Mouse (Mus musculus) CH12.LX (cell line): ENCODE measurements around the gene Zfp764. TPM values are rescaled to one million over a fixed set of nuclear protein-coding genes. Genes with fewer than 3 reads are reported as not detected.

Experiments
- DNase-seq: peaks from one replicate; pipeline ENCODE4 v3.0.0-alpha.2; 2013; ENCODE audit errors: extremely low read depth
- H3K27ac ChIP-seq: 2 replicates; pipeline ENCODE4 v1.5.1; 2012; ENCODE audit warnings: low read depth, mild to moderate bottlenecking, control low read depth, moderate library complexity; ENCODE audit not compliant: insufficient read depth
- H3K27me3 ChIP-seq: replicated peaks from 2 replicates; pipeline ENCODE3; 2012; ENCODE audit warnings: inconsistent platforms
- H3K36me3 ChIP-seq, 2 experiments: replicated peaks in 1 of 2; 2 replicates each; pipeline versions ENCODE3 to v1.6.1; 2012; ENCODE audit warnings: inconsistent platforms in 1 of 2, low read length in 1 of 2, mild to moderate bottlenecking in 1 of 2, mixed read lengths in 1 of 2, moderate library complexity in 1 of 2; ENCODE audit not compliant: control insufficient read depth in 1 of 2, insufficient read depth in 1 of 2
- H3K4me1 ChIP-seq, 2 experiments: 2 replicates each; pipeline ENCODE4 v1.6.1; 2012; ENCODE audit warnings: inconsistent platforms in 1 of 2, moderate library complexity in 1 of 2; ENCODE audit not compliant: insufficient read depth in 2 of 2, control insufficient read depth in 1 of 2
- H3K4me2 ChIP-seq: 2 replicates; pipeline ENCODE4 v1.6.1; 2012; ENCODE audit warnings: low read depth, mild to moderate bottlenecking, control low read depth; ENCODE audit not compliant: poor library complexity, insufficient read depth, severe bottlenecking
- H3K4me3 ChIP-seq, 3 experiments: fragments of 150-350 bp in 1 of 3; sonication (generic) in 1 of 3; replicated peaks in 1 of 3; 2 replicates each; pipeline versions ENCODE3 to v1.5.1; 2011 to 2012; ENCODE audit warnings: low read depth in 2 of 3, low read length in 2 of 3, mild to moderate bottlenecking in 2 of 3, moderate library complexity in 2 of 3, control low read depth in 1 of 3, improper control_type of control experiment in 1 of 3, inconsistent platforms in 1 of 3, mixed read lengths in 1 of 3; ENCODE audit not compliant: poor library complexity in 1 of 3
- H3K79me2 ChIP-seq: replicated peaks from 2 replicates; pipeline ENCODE4 v1.6.1; 2012; ENCODE audit warnings: mild to moderate bottlenecking, moderate library complexity; ENCODE audit not compliant: control insufficient read depth, poor library complexity, insufficient read depth, severe bottlenecking; ENCODE audit errors: extremely low read depth
- H3K9ac ChIP-seq: 2 replicates; pipeline ENCODE4 v1.6.1; 2012; ENCODE audit warnings: low read depth, mild to moderate bottlenecking, control low read depth, moderate library complexity; ENCODE audit not compliant: insufficient read depth
- H3K9me3 ChIP-seq: replicated peaks from 2 replicates; pipeline ENCODE3; 2012; ENCODE audit warnings: low read length, inconsistent platforms, mixed read lengths
- BHLHE40 ChIP-seq: IDR thresholded peaks from 2 replicates; pipeline ENCODE4 v1.6.1; 2011; ENCODE audit warnings: mild to moderate bottlenecking, low read depth, low read length, improper control_type of control experiment
- CHD1 ChIP-seq: IDR thresholded peaks from 2 replicates; pipeline ENCODE4 v1.6.1; 2012; ENCODE audit warnings: low read depth, low read length, improper control_type of control experiment, inconsistent platforms
- CHD2 ChIP-seq: IDR thresholded peaks from 2 replicates; pipeline ENCODE4 v1.6.1; 2011; ENCODE audit warnings: low read length, improper control_type of control experiment
- CTCF ChIP-seq, 2 experiments: IDR thresholded peaks in 1 of 2; conservative IDR thresholded peaks in 1 of 2; 2 replicates each; pipeline ENCODE4 v1.5.1; 2011 to 2012; ENCODE audit warnings: low read depth in 2 of 2, low read length in 2 of 2, improper control_type of control experiment in 1 of 2, inconsistent platforms in 1 of 2, mild to moderate bottlenecking in 1 of 2, moderate library complexity in 1 of 2
- E2F4 ChIP-seq: IDR thresholded peaks from 2 replicates; pipeline ENCODE4 v1.6.1; 2011; ENCODE audit warnings: low read depth, low read length, improper control_type of control experiment; ENCODE audit not compliant: insufficient replicate concordance
- EP300 ChIP-seq: IDR thresholded peaks from 2 replicates; pipeline ENCODE4 v1.6.1; 2011; ENCODE audit warnings: low read length, improper control_type of control experiment
- GABPA ChIP-seq: IDR thresholded peaks from 2 replicates; pipeline ENCODE4 v1.6.1; 2012; ENCODE audit warnings: low read depth, low read length, improper control_type of control experiment, inconsistent platforms; ENCODE audit not compliant: insufficient replicate concordance
- HCFC1 ChIP-seq: IDR thresholded peaks from 2 replicates; pipeline ENCODE4 v1.6.1; 2012; ENCODE audit warnings: low read depth, mild to moderate bottlenecking, inconsistent platforms, low read length, improper control_type of control experiment
- IRF4 ChIP-seq: IDR thresholded peaks from 2 replicates; pipeline ENCODE4 v1.6.1; 2014; ENCODE audit warnings: low read depth, mild to moderate bottlenecking, inconsistent platforms, low read length, improper control_type of control experiment
- JUND ChIP-seq: conservative IDR thresholded peaks from 2 replicates; pipeline ENCODE4 v1.6.1; 2011; ENCODE audit warnings: low read depth, low read length, improper control_type of control experiment
- KAT2A ChIP-seq: IDR thresholded peaks from 2 replicates; pipeline ENCODE4 v1.6.1; 2012; ENCODE audit warnings: low read length, improper control_type of control experiment, inconsistent platforms; ENCODE audit not compliant: insufficient replicate concordance
- MAZ ChIP-seq: IDR thresholded peaks from 2 replicates; pipeline ENCODE4 v1.6.1; 2012; ENCODE audit warnings: low read depth, mild to moderate bottlenecking, inconsistent platforms, low read length, improper control_type of control experiment, moderate library complexity
- MEF2A ChIP-seq: IDR thresholded peaks from 2 replicates; pipeline ENCODE4 v1.6.1; 2014; ENCODE audit warnings: low read depth, mild to moderate bottlenecking, inconsistent platforms, low read length, improper control_type of control experiment, borderline replicate concordance
- NRF1 ChIP-seq: IDR thresholded peaks from 2 replicates; pipeline ENCODE4 v1.6.1; 2014; ENCODE audit warnings: low read depth, mild to moderate bottlenecking, inconsistent platforms, low read length, improper control_type of control experiment, moderate library complexity
- RCOR1 ChIP-seq: conservative IDR thresholded peaks from 2 replicates; pipeline ENCODE4 v1.6.1; 2012; ENCODE audit warnings: low read depth, mild to moderate bottlenecking, inconsistent platforms, low read length, improper control_type of control experiment
- SMC3 ChIP-seq: IDR thresholded peaks from 2 replicates; pipeline ENCODE4 v1.6.1; 2011; ENCODE audit warnings: low read depth, low read length, improper control_type of control experiment
- TBP ChIP-seq: conservative IDR thresholded peaks from 2 replicates; pipeline ENCODE4 v1.6.1; 2011; ENCODE audit warnings: low read depth, low read length, improper control_type of control experiment
- UBTF ChIP-seq: IDR thresholded peaks from 2 replicates; pipeline ENCODE4 v1.6.1; 2012; ENCODE audit warnings: low read depth, mild to moderate bottlenecking, inconsistent platforms, low read length, improper control_type of control experiment, moderate library complexity
- USF1 ChIP-seq: IDR thresholded peaks from 2 replicates; pipeline ENCODE4 v1.6.1; 2014; ENCODE audit warnings: low read depth, mild to moderate bottlenecking, inconsistent platforms, low read length, improper control_type of control experiment
- ZC3H11A ChIP-seq: IDR thresholded peaks from 2 replicates; pipeline ENCODE4 v1.6.1; 2012; ENCODE audit warnings: low read depth, mild to moderate bottlenecking, inconsistent platforms, low read length, improper control_type of control experiment
- ZKSCAN1 ChIP-seq: IDR thresholded peaks from 2 replicates; pipeline ENCODE4 v1.6.1; 2012; ENCODE audit warnings: low read depth, inconsistent platforms, low read length, improper control_type of control experiment, borderline replicate concordance
- ZMIZ1 ChIP-seq: IDR thresholded peaks from 2 replicates; pipeline ENCODE4 v1.6.1; 2012; ENCODE audit warnings: low read depth, mild to moderate bottlenecking, inconsistent platforms, low read length, improper control_type of control experiment
- dilution Hi-C: fragments of 300-500 bp; cut with MboI; formaldehyde crosslinking; loops from 2 replicates; pipeline ENCODE4 v1.14.3; 2020; ENCODE audit warnings: low sequenced_read_pairs; ENCODE audit not compliant: extremely low pct_unique_long_range_greater_than_20kb, extremely low pct_ligation_motif_present
- in situ Hi-C: fragments of 300-500 bp; cut with MboI; formaldehyde crosslinking; loops from 3 replicates; pipeline ENCODE4 v1.14.3; 2019; ENCODE audit warnings: low sequenced_read_pairs, low pct_ligation_motif_present, low pct_unique_long_range_greater_than_20kb, mixed read lengths
- polyA plus RNA-seq: library from polyadenylated mRNA; unstranded; fragments of >175 nt; gene quantifications from 2 replicates; pipeline ENCODE4 v1.2.1, GENCODE M21; 2012; ENCODE audit warnings: low read depth; ENCODE audit not compliant: insufficient read length
- total RNA-seq, 2 experiments: library from RNA; depleted of rRNA; stranded (reverse); fragments of 300-350 nt in 1 of 2; fragments of >200 nt in 1 of 2; gene quantifications; 2 replicates each; pipeline ENCODE4 v1.2.3; 2012 to 2014

Zfp764 gene
- total and polyA plus RNA-seq, 3 experiments: 7.5 to 8.4 (median 7.9) TPM

DNA sequence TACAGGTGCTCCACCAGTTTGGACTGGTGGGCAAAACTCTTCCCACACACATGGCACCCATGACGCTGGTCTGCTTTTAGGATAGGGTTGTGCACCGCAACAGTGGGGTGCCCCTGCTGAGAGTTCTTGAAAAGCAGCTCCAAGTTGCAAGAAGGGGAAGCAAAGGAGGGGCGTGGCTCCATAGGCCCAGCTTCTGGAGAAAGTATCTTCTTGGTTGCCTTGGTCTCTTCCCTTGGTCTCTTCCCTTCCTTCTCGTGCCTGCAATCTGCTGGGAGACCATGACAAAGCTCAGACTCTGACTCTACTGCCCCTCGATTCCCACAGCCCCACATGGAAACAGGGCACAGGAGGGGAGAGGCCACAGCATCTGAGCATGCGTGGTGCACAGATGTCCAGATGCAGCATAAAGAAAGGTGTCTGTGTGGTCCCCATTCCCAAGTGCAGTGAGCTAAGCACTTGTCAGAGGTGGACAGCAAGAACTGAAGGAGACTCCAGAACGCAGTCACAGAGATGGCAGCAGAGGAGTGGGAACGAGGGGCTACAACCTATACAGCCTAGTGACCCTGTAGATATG lies 14.3 kb downstream of the Zfp764 start:
- Histone ChIP-seq H3K9me3 (peaks cover 3% of the 10 kb centered on the region), H3K79me2 (no peaks in the 10 kb centered on the region), H3K4me3 (peak overlapping the region; percentile 77 to 87 (median 81)), H3K4me2 (peak overlapping the region; percentile 33), H3K27ac (no peak overlapping the region), H3K36me3 (peaks cover 8 to 14% of the 10 kb centered on the region in 2 experiments), H3K9ac (peak overlapping the region; percentile 93; the same call in 1 of the 2 replicates), H3K27me3 (no peaks in the 10 kb centered on the region), H3K4me1 (peaks cover 8 to 14% of the 10 kb centered on the region in 2 experiments; a peak in 3 of 4 replicates)
- no peak for DNase-seq
- in situ Hi-C loops (no loop called here), dilution Hi-C loops (no loop called here)
- TF ChIP-seq CTCF (conservative IDR thresholded peaks at IDR 0.05 in 1 of 2, IDR thresholded peaks at IDR 0.05 in 1 of 2; ENCODE audit: low read depth in 2 of 2, low read length in 2 of 2) (no peak), HCFC1 (no peak), IRF4 (no peak), ZMIZ1 (no peak), SMC3 (no peak), TBP (no peak), GABPA (no peak), ZKSCAN1 (no peak), MEF2A (no peak), KAT2A (no peak), JUND (no peak)

GRCm38 (mm10) chr7:127391538-127391937 lies 15.1 kb downstream of the Zfp764 start:
- TF ChIP-seq JUND (no peak), NRF1 (no peak), CHD2 (no peak), BHLHE40 (no peak), RCOR1 (no peak), EP300 (no peak), MEF2A (no peak), ZC3H11A (no peak), E2F4 (no peak), CHD1 (no peak), UBTF (no peak), ZMIZ1 (no peak), MAZ (no peak), USF1 (no peak), HCFC1 (no peak)
- dilution Hi-C loops (no loop called here), in situ Hi-C loops (no loop called here)
- Histone ChIP-seq H3K9ac (no peak overlapping the region), H3K4me1 (peaks cover 8 to 14% of the 10 kb centered on the region in 2 experiments; a peak in 3 of 4 replicates), H3K27me3 (no peaks in the 10 kb centered on the region), H3K9me3 (peaks cover 3% of the 10 kb centered on the region), H3K4me2 (no peak overlapping the region), H3K36me3 (peaks cover 8 to 14% of the 10 kb centered on the region in 2 experiments), H3K79me2 (no peaks in the 10 kb centered on the region), H3K4me3 (no peak overlapping the region), H3K27ac (no peak overlapping the region)
- DNase-seq: no peak
